Mouse (Mus musculus): ENCODE results near the gene Ppp1ca.

DNA sequence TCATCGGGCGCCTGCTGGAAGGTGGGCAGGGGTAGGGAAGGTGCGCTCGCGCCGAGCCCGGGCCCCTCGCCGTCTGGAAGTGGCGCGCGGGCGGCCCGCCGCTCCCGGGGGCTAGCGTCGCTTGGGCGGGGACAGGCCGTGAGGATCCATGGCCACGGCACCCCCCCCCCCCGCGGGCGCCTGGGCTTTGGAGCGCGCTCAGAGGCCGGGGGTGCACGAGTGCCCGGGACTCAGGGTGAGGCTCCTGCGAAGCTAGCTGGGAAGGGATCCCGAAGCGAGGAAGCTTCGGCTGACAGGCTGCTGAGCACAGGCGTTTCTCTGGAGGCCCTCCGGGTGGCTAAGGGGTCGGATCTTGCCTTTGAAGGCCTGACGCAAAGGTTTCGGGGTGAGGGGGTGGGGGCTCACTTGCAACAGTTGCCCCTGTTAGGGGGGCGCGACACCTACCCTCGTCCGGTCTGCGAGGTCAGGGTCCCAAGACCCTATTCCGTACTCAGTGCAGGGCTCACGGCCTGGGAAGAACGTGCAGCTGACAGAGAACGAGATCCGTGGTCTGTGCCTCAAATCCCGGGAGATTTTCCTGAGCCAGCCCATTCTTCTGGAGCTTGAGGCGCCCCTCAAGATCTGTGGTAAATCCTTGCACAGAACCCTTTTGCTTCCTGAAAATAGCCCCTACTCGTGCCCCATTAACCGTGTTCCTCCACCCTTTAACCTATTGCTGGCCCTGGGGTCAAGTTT lies 553 bp downstream of the Ppp1ca start:
- no peak for TF ChIP-seq CTCF (conservative IDR thresholded peaks at IDR 0.05; ENCODE audit: insufficient read depth, insufficient read length, low read depth, low read length)
- TF ChIP-seq POLR2A (IDR thresholded peaks at IDR 0.05; ENCODE audit: low read depth, low read length): no peak
